In the genomic region with DNA sequence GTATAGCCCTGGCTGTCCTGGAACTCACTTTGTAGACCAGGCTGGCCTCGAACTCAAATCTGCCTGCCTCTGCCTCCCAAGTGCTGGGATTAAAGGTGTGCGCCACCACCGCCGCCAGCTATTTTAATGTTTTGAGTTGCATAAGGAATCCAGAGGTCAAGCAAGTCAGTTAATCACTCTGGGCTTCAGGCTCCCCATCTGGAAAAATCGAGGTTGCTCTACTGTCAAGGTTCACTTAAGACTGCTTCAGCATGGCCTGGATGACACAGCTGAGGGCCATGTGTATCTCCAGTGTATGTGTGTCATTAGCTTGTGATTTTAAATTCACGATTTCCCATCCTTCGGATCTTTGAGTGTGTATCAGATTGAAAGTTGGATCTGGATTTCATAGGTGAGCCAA, we compare ENCODE assay signal across 20 mouse cellular contexts.
"Had no signal": no experiment of that assay in that cellular context is flagged by ENCODE, and none has a peak within 500 bp of the region (broad histone marks: within the 10 kb centered on the region; RNA-seq: fewer than 3 reads in every experiment).

No protein-coding gene starts in this region.

- ATAC-seq: intestine, embryonic 16.5 days; midbrain, embryonic 15.5 days had no signal

- H3K36me3 ChIP-seq: midbrain, embryonic 15.5 days; neural tube, embryonic 12.5 days; neural tube, embryonic 15.5 days had no signal

- DNase-seq: kidney, adult 18-20 months; kidney, postnatal 4 days; liver, embryonic 13.5 days; lung, adult 2 months; lung, postnatal 14 days; lung, postnatal 4 days; right cerebral cortex, adult 18-20 months; right cerebral cortex, postnatal 25 days; spleen, adult 18-20 months; thymus, adult 2 months; thymus, postnatal 14 days; thymus, postnatal 4 days had no signal

- H3K27me3 ChIP-seq: limb, embryonic 12.5 days; limb, embryonic 15.5 days; liver, embryonic 13.5 days; midbrain, embryonic 12.5 days; midbrain, embryonic 15.5 days; neural tube, embryonic 12.5 days; neural tube, embryonic 15.5 days had no signal

- H3K4me2 ChIP-seq: limb, embryonic 12.5 days; limb, embryonic 15.5 days; liver, embryonic 13.5 days; midbrain, embryonic 12.5 days; midbrain, embryonic 15.5 days; neural tube, embryonic 12.5 days; neural tube, embryonic 15.5 days had no signal

- H3K9me3 ChIP-seq: limb, embryonic 12.5 days; limb, embryonic 15.5 days; liver, embryonic 13.5 days; midbrain, embryonic 12.5 days; midbrain, embryonic 15.5 days; neural tube, embryonic 12.5 days; neural tube, embryonic 15.5 days had no signal

- H3K9ac ChIP-seq: limb, embryonic 12.5 days; limb, embryonic 15.5 days; liver, embryonic 13.5 days; midbrain, embryonic 12.5 days; midbrain, embryonic 15.5 days; neural tube, embryonic 12.5 days; neural tube, embryonic 15.5 days had no signal

- H3K4me1 ChIP-seq: midbrain, embryonic 15.5 days had no signal

- H3K27ac ChIP-seq: kidney, postnatal 0 days; limb, embryonic 12.5 days; limb, embryonic 15.5 days; liver, embryonic 13.5 days; midbrain, embryonic 12.5 days; midbrain, embryonic 15.5 days; neural tube, embryonic 12.5 days; neural tube, embryonic 15.5 days had no signal

- H3K4me3 ChIP-seq: limb, embryonic 12.5 days; limb, embryonic 15.5 days; liver, embryonic 13.5 days; midbrain, embryonic 12.5 days; midbrain, embryonic 15.5 days; neural tube, embryonic 12.5 days; neural tube, embryonic 15.5 days had no signal
